Mouse (Mus musculus): Measurements from ENCODE around the gene Rpap1.

The Rpap1 gene

GRCm38 (mm10) chr2:119798246-119798927 is 11.1 kb upstream of the Rpap1 start:
- DNase-seq, result peak in 1 of 2 experiments; percentile 49

DNA sequence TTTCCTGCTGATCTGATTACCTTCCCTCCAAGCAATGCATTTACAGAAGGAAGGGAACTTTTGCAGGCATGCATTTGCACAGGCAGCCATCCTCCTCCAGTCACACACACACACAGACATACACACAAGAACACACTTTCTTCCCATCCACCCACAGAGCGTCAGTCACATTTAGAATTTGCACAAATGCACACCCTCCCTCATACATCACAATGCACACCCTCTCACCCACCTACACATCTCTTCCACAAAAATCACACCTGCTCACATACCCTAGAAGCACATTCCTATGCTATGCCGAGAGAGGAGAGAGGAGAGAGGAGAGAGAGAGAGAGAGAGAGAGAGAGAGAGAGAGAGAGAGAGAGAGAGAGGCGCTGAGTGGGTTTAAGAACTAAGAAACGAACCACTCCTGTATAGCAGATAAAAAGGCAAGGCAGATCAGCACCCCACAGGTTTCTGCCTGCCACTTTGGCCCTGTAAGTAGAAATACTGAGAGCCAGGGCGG is 10.0 kb upstream of the Rpap1 start, which contains the start of gene Tyro3:
Tyro3 (plus strand) TSS at position 455 of the 505 bp plus-strand sequence.
- DNase-seq, result no peak

DNA sequence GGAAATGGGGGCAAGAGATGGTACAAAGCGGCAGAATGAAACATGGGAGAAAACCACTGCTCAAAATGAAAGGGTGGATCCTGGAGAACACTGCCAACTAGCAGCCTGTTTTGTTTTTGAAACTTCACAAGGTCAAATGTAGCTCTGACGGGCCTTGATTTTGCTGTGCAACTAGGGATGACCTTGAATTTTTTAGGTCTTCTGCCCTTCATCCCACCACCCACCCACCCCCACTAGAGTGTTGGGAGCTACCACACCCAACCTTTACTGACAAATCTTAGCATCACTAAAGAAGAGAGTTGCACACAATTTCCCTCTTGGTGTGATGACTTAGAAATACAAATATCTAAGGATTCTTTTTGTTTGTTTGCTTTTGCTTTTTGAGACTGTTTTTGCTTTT is 2.7 kb upstream of the Rpap1 start:
- no peak for DNase-seq

DNA sequence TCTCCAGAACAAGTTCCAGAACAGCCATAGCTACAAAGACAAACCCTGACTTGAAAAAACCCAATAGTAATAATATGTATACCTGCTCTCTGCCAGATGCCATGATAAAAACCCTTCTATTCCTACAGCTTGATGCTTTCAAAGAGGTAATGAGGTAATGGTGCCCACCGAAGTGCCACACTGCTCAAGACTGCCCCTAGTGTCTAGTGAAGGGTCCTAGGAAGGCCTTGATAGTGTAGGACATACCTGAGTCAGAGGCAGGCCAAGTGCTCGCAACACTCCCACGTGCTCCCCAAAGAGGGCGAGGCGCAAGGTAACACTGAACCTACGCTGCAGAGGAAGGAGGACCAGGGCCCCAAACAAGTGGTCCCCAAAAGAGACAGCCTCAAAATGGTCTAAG is 20.1 kb downstream of the Rpap1 start:
- DNase-seq, result no peak

- DNase-seq, result no peak
Observed at GRCm38 (mm10) chr2:119763924-119764323, 23.4 kb downstream of the Rpap1 start.

DNA sequence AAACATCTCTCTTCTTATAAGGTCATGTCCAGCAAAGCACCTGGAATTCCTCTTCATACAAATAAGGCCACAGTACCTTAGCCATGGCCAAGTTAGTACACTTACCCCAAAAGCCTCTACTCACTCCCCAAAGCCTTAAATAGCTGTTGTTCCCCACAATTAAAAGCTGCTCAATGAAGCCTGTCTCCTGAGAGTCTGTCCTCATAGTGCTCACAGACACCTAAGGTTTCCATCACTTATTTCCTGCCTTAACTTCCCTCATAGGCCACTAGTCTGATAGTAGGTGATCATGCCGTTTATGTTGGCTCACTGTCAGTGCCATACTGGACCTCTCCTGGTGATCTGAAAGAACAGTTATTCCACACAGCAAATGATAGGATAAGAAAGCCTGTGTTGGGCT is 25.1 kb downstream of the Rpap1 start:
- no peak for DNase-seq

GRCm38 (mm10) chr2:119760251-119760650 is 27.1 kb downstream of the Rpap1 start, which contains the start of gene Ltk:
Gene Ltk, minus strand, starts transcription at chr2:119760431.
- DNase-seq, result no peak

- DNase-seq, result peak; percentile 54 to 58
Observed at GRCm38 (mm10) chr2:119758844-119759835, 28.2 kb downstream of the Rpap1 start.

DNA sequence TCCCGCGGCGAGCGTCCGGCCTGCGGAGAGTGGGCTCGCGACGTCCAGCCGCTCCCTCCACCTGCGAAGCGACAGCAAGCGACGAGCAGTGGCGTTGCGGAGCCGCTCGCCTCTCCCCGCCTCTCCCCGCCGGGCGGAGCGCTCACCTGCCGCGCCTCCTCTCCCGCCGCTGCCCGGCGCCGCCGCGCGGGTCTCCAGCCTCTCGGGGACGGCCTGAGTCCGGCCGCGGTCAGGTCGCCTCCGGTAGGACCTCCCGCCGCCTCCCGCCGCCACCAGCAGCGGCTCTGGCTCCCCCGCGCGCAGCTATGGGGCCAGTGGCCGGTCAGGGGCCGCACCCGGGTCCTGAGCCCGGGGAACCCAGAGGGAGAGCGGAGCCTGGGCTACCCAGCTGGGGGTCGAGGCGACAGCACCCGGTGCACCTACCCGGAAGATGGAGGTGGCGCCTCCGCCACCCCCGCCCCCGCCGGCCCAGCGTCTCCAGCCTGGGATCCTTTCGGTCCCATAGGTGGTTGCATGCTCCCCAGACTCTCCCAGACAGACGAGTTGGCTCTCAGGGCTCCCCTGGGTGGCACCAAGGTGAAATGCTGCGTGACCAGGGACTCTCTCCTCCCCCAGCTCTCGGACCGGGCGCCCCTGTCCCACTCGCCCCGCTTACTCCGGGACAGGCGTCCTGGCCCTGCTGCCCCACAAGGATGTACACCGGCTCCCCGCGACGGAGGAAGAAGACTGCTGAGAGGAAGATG is 29.1 kb downstream of the Rpap1 start:
- peak; percentile 34 to 53 for DNase-seq

GRCm38 (mm10) chr2:119757601-119758100 is 29.7 kb downstream of the Rpap1 start:
- DNase-seq, result no peak

GRCm38 (mm10) chr2:119749260-119749659 is 38.1 kb downstream of the Rpap1 start:
- no peak for DNase-seq

GRCm38 (mm10) chr2:119747554-119747953 is 39.8 kb downstream of the Rpap1 start:
- no peak for DNase-seq

GRCm38 (mm10) chr2:119745281-119745680 is 42.1 kb downstream of the Rpap1 start:
- DNase-seq, result peak in 1 of 2 experiments; percentile 27

GRCm38 (mm10) chr2:119744163-119745111 is 42.9 kb downstream of the Rpap1 start:
- DNase-seq, result no peak

DNA sequence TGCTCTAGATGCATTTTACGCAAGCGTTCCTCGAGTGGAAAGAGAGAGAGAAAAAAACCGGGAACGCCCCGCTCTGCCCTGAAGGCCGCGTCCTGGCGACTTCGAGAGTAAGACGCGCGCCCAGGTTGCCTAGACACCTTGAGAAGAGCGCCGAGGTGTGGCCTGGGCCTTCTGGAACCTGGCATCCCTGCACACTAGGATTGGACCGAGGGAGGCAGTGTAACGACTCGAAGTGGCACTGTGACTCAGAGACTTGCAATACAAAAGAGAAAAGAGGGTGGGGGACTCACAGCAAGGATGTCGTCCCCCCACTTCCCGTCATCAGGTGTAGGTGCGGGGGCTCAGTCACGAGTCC is 43.6 kb downstream of the Rpap1 start:
- no peak for DNase-seq

DNA sequence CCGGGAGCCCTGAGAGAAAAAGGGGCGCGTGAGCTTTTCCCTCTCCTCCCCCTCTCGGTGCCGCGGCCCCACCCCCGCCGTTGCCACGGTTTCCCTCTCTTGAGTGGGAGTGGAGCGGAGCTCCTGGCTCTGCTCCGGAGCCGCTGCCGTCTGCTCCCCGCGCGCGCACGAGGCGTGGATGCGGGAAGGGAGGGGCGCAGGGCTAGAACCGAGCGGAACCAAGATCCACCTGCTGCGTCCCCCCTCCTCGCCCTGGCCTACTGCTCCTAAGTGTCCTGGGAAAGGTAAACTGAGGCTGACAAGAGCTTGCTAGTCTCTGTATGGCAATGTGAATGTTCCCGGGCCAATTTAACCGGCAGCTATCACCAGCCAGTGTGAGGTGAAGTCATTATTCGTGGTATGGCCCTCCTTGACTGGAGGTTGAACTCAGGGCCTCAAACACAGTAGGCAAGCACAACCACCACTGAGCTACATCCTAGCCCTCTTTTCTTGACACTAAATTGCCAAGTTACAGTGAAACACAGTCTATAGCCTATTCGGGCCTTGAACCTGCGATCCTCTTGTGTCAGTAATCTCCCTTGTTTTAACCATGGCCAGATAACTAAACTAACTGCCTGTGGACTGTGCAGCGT is 44.0 kb downstream of the Rpap1 start:
- no peak for DNase-seq

DNA sequence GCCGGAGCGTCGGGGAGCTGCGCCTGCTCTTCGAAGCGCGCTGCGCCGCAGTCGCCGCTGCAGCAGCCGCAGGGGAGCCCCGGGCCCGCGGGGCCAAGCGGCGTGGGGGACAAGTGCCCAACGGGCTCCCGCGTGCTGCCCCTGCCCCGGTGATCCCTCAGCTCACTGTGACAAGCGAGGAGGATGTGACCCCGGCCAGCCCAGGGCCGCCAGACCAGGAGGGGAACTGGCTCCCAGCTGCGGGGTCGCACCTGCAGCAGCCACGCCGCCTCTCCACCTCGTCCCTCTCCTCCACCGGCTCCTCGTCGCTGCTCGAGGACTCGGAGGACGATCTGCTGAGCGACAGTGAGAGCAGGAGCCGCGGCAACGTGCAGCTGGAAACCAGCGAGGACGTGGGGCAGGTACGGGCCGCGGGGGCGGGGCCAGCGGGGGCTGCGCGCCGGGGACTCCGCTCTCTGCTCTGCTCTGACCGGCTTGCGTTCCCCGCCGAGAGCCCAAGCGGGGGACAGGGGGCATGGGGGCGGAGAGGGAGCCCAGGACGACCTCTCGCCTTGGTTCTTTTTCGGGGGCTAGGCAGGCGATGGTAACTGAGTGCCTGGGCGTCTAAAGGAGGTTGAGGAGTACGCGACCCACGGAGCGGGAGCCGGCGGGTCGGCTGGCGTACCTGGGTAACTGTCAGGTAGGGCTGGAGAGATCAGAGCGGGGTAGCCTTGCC is 44.7 kb downstream of the Rpap1 start:
- peak; percentile 35 to 64 for DNase-seq

DNA sequence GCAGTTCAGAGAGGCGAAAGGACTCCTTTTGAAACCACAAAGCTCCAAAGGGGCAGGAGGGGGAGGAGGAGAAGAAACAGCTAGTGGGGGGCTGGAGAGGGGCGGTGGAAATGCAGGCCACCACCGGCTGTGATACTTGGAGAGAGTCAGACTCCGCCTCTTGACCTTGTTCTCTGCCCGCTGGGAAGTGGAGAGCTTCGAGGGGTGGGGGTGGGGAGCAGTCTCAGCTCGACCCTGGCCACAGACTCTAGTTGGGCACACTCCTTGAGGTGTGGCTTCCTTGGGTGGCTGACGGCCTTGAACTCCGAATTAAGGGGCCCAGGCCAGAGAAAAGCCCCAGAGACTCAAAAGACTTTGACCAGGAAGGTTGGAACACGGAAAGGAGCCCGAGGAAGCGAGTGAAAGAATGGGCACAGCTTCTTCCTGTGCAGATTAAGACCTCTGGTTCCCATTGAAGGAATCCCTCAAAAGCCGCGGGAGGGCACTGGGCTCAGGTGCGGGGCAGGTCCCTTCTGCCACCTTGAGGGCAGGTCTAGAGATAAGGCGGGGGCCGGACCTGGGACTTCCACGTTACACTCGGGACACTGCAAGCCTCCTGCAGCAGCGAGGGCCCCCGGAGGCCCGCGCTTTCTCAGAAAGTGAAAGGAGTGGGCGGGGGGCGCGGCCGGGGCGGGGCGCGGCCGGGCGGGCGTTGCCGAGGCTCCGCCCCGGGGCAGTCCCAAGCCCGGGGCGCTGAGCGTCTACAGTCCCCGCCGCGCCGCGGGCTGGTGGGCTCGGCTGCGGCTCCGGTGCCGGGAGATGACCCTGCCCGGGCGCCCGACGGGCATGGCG is 45.5 kb downstream of the Rpap1 start, which contains the start of gene Itpka:
Itpka (plus strand) TSS at position 757 of the 831 bp plus-strand sequence.
- DNase-seq, result peak; percentile 56 to 69

DNA sequence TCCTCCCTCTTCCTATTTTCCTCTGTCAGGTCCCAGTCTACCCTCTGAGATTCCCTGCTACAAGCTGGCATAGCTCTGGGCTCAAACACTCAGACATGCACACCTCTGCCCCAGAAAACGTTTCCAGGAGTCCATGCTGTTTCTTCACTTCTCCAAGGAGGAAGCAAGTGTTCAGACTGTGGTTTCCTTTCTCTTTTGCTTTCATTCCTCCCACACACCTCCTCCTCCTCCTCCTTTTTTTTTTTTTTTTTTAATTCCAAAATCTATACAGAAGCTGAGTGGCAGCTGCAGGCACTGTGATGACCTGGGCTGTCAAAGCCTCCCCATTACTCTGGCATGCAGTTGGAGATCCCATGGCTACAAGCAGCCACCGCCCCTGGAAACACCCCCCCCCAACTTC is 46.8 kb downstream of the Rpap1 start:
- no peak for DNase-seq

All from spleen, adult 18-20 months (tissue).